Mouse (Mus musculus) hindlimb bud, embryonic 11.5 days (tissue): Measurements from ENCODE around the gene Spata17.

Experiments
- DNase-seq: peaks from one replicate; pipeline ENCODE4 v3.0.0-alpha.2; 2012; ENCODE audit warnings: low read depth, low spot score; ENCODE audit errors: extremely low spot score

Spata17 gene

DNA sequence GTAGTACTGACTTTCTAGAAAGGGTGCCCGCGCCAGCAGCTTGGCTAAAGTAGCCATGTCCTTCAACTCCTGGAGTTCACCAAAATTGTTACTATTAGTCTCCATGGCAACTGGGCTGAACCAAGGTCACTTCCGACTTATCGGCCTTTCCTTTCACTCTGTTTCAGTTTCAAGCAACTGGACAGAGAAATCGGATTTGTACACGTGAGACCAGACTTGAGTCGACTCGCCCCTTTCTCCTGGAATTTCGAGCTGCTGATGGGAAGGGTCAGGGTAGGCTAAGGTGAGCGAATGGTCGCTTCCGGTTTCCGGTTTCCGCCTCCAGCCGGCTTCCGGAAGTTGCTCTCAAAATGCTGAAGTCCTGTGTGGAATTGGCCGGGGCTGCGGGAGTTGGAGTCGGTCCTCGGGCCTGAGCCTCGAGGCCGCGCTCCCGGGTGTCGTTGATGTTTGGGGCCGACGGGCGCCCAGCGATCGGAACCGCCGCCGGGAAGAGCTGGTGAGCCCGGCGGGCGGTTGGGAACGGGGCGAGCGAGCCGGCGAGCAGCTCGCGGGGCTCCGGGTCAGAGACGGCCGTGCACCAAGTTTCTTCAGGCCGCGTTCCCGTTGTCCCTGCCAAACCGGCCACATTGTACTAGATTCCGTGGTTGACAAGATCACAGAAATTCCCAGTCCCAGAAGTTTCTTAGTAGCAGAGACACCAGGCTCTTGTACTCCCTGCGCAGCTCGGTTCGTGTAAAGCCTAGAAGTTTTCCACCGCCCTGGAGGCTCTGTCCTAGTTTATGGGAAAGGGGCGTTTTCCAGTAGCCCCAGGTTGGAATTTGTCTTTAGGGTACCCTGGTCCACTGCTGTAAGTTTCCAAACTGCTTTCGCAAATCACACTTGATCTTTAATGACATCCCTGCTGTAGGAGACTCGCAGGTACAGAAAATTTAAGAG, at the start of gene Spata17, which contains the start of gene Gpatch2:
Gene Spata17 (minus strand): TSS at position 285 of the 936 bp plus-strand sequence.
Gene Gpatch2 (plus strand): TSS at position 328 of the 936 bp plus-strand sequence.
- peak; percentile 77 for DNase-seq

DNA sequence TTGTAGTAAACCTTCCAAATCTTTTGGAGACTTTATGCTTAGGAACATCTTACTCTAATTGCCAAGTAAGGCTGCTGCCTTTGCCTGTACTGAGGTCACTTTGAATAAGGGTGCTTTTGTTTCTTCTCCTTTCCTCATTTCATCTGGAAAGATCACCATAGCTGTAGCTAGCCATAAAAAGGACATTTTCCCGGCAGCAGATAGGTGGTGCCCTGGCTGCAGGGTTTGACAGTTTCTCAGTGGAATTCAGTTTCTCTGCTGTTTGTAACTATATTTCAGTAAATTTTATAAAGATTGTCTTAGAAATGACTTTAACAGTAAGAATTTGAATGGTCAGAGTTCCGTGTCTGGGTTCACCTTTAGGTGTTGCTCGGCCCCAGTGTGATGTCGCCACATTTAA, 43.5 kb upstream of the Spata17 start:
- DNase-seq = no peak

DNA sequence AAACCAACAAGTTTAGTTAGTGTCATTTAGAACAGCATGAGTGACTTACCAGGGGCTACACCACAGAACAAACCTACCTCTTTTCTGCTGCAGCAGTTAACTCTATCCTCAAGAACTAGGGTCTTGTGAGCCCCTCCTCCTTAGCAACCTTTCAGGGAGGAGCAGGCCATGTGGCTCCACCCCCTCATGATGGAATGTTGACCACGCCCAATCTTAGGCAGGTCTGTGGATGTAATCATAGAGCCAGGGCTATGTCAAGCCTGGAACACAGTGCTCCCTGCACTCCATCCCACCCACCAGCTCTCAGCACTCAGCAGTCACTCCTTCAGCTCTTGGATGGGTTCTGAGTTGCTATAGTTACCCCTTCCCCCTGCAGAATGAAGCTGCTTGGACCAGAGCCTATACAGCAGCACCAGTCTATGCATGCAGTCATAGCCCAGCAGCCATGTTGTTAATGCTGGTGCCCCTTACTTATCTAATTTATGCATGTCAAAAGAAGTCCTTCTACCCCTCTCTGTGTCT, 35.5 kb upstream of the Spata17 start:
- DNase-seq = no peak

- DNase-seq = no peak
Measured at GRCm38 (mm10) chr1:187244734-187245133, 29.5 kb upstream of the Spata17 start.

DNA sequence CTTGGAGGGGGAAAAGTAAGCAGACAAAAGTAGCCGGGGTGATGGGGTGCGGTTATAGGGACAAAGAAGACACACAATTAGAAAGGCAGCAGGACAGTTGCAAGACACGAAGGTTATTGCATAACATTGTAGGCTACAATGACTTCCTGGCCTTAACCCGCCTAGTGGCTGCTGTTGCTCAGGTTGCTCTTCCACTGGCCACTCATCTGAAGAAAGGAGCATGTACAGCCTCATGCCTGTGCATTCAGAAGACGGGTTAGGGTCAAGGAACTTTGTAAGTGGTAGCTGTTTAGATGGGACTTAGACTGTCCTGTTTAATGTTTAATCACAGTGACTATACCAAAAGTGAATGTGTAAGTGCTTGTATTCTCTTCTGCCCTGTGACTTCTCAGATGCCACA, 26.1 kb upstream of the Spata17 start:
- DNase-seq = no peak

DNA sequence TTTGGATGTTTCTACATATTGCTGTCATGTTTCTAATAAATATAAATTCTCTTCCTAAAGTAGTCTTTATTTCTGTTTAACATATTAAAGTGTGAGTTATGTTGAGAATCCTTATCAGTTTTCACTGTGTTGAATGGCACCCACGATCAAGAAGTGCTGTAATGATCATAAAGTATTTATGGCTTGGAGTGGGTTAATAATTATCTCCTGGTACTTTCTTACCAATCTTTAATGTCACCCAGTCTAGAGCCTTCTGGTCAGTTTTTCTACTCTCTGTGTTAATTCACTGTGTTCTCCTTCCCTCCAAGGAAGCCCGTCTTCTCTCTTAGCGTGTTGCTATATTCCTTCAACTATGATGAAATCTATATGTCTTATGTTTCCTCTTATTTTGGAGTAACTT, 25.0 kb upstream of the Spata17 start:
- no peak for DNase-seq

DNA sequence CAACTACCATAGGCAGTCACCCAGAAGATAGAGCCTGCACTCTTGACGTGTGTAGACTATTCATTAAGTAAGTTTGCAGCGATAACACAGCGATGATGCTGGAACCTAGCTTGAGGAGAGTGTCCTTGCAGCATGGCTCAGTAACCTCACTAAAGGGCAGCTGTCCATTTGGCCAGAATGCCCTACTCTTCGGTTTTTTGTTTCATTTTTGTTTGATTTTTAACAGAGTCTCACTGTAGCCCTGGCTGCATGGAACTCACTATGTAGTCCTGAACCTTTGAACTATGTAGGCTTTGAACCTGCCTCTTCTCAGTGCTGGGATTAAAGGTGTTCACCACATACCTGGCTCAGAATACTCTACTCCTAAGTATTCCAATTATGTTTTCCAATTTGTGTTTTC, 22.8 kb upstream of the Spata17 start:
- no peak for DNase-seq

DNA sequence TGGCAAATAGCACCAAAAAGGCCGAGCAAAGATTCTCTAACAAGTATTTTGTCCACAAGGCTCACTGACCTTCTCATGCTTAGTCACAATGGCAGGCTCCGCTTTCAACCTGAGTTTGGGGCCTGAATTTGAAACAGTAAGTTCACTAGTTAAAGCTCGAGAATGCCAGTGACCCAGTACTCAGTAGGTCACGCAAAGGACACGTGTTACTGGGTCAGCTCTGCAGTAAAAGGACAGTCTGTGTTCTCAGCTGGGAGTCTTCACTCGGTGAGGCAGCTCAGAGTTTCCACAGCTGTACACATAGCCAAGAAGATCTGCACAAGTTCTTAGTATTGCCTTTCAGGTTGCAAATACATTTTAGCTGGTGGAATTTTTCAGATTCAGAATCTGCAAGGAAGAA, 21.0 kb upstream of the Spata17 start:
- no peak for DNase-seq

- DNase-seq = no peak
Measured at GRCm38 (mm10) chr1:187235161-187235560, 19.9 kb upstream of the Spata17 start.

DNA sequence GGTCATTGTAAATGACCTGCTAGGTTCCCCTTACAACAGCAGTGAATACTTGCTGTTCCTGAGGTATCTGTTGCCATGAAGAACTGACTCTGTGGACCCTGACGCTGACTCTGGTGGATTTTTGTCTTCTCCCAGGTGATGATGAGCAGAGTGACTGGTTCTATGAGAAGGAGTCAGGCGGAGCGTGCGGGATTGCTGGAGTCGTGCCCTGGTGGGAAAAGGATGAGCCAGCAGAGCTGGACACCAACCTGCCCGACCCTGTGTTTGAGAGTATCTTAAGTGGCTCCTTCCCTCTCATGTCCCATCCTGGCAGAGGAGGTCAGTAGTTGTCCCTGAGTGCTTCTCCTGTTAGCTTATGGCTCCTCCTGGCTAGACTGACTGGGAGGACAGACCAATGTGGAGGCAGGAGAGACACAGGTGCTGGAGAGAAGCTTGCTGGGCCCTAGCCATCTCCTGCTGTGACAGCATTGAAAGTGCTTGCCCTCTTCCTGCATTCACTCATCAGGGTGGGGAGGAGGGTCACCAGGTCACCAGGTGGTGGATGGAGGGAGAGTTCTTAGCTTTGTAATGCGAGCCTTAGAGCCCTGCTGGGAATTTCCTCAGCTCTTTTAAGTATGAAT, 17.8 kb upstream of the Spata17 start:
- DNase-seq = no peak

DNA sequence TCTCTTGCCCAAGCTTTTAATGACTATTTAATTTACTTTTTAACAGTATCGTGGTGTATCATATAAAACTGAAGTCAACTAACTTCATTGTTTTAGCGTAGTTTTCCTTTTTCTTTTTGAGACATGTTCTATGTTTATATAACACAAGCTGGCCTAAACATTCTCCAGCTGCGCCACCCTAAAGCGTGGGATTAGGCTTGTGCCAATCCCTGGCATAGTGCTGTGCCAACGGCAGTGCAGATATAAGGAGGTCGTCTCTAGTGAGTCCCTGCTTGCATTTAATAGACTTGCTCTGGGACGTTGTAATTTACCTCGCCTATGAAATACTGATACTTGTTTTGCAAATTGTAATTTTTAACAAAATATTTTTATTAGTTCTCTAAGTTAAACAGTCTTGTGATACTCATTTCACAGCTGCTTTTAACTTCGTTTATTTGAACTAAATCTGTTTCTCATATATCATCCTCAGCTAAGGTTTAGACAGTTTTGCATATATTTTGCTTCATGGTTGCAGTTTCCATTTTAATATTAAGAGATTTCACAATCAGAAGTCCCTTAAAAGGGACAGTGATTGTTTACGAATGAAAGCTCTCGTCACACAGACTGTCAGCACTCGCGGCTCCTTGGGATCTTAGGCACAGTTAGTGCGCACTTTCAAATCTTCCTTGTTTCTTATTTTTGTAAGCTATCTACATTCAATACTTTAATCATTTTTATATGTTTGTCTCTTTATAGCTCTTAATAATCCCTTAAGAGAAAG, 17.1 kb upstream of the Spata17 start:
- no peak for DNase-seq

GRCm38 (mm10) chr1:187230255-187230654, 15.0 kb upstream of the Spata17 start:
- DNase-seq = no peak

GRCm38 (mm10) chr1:187228414-187229146, 13.3 kb upstream of the Spata17 start:
- no peak for DNase-seq

- no peak for DNase-seq
Measured at GRCm38 (mm10) chr1:187226328-187227025, 11.2 kb upstream of the Spata17 start.

GRCm38 (mm10) chr1:187220756-187221155, 5.5 kb upstream of the Spata17 start:
- no peak for DNase-seq

DNA sequence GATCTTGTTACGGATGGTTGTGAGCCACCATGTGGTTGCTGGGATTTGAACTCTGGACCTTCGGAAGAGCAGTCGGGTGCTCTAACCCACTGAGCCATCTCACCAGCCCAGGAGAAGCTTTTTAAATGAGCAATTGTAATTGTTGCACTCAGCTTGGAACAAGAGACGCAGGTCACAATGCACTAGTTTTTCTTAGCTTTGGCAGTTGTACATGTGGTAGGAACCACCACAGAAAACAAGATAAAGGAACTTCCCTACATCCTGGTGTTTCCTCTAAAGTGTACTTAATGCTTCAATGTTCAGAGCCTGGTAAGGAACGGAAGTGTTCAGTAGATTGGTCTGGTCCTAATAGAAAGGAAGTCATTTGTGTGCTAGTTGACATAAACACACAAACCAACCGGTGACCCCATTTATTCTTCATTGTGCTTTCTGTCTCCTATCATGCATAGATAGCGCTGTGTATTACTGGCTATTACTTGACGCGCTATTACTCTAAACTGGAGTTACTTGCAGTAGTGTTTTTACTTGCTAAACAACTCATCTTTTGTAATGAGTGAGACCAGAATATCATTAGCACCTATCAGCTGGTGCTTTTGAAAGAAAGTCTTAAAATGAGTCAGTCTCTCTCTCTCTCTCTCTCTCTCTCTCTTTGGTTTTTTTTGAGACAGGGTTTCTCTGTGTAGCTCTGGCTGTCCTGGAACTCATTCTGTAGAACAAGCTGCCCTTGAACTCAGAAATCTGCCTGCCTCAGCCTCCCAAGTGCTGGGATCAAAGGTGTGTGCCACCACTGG, 1.6 kb upstream of the Spata17 start:
- no peak for DNase-seq

GRCm38 (mm10) chr1:187210736-187211135, 4.5 kb downstream of the Spata17 start:
- no peak for DNase-seq

GRCm38 (mm10) chr1:187209496-187209895, 5.8 kb downstream of the Spata17 start:
- DNase-seq = no peak

DNA sequence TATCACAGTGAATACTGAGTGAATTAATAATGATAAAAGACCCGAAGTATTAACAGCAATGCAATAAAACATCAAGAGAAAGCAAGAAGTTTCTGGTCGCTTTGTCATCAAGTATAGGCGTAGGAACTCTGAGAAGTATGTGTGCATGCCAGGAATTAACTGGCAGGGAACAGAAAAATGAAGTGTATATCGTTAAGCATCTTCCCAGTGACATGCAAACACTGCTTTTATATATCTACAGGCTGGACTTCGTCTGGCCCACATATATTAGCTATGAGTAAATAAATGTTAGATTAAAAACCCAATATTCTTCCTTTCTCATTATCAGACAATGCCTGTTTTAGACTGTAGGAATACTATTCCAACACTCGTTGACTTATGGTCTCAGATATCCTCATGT, 9.8 kb downstream of the Spata17 start:
- DNase-seq = no peak
